Mouse (Mus musculus) liver, adult 2 months (tissue): ENCODE measurements at regions not wholly inside any gene's neighbourhood (a gene's known extent, or its start where the extent isn't known, plus 50 kb on each side); places are given as distances from the start of the nearest gene placed in this dataset.

Experiments
- CTCF ChIP-seq: fragments of 200-500 bp; IDR thresholded peaks from 2 replicates; pipeline ENCODE4 v1.5.1; 2011; ENCODE audit warnings: low read depth, low read length, control low read depth
- POLR2A ChIP-seq: fragments of 200-500 bp; IDR thresholded peaks from 2 replicates; pipeline ENCODE4 v1.6.1; 2011; ENCODE audit warnings: low read length, control low read depth; ENCODE audit not compliant: insufficient read depth; ENCODE audit errors: extremely low read depth

GRCm38 (mm10) chr14:25398745-25399144, 60.2 kb upstream of the Zmiz1 start:
- no peak for TF ChIP-seq CTCF
- no peak for TF ChIP-seq POLR2A
